Mouse (Mus musculus) embryonic fibroblast, embryonic 13.5 days (primary cell): ENCODE results near the gene Antxr2.

Experiments used
- CTCF ChIP-seq: IDR thresholded peaks from 2 replicates; pipeline ENCODE4 v1.5.1; 2011; ENCODE audit warnings: mild to moderate bottlenecking, control low read depth, low read length, moderate library complexity, borderline replicate concordance; ENCODE audit not compliant: insufficient read depth
- POLR2A ChIP-seq: IDR thresholded peaks from 2 replicates; pipeline ENCODE4 v1.6.1; 2011; ENCODE audit warnings: low read depth, mild to moderate bottlenecking, control low read depth, low read length, moderate library complexity

DNA sequence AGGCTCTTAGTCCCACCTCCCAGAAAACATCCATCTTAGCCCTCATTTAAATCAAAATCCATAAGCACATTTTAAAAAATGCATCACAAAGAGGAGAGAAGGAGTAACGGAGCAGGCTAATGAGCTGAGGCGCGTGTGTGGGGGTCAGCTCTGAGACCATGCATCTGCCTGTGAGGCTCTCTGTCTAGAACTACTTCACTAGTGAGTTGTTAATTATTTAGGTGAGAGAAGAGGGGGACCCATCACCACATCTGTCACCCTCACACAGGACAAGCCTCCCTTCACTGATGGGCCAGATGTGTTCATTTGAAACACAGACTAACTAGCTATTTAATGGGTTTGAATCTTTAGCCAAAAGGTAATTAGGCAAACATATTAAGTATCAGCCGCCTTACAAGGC, 58.8 kb downstream of the Antxr2 start:
- TF ChIP-seq CTCF (no peak), POLR2A (no peak)
